Mouse (Mus musculus): ENCODE results near the gene Ift52. TPM values are rescaled to one million over a fixed set of nuclear protein-coding genes. Genes with fewer than 3 reads are reported as not detected.

The Ift52 gene
- total RNA-seq (2015; ENCODE audit: low replicate concordance) (6.7 and 16.7 TPM in 2 replicates), total RNA-seq (2017; ENCODE audit: low replicate concordance) (5.4 and 13.5 TPM in 2 replicates)

GRCm38 (mm10) chr2:163016916-163017743 is at the start of gene Ift52:
Ift52 (plus strand) TSS chr2:163017354.
- peak; percentile 98 for ATAC-seq (replicated peaks; ENCODE audit: low FRiP score, poor library complexity, severe bottlenecking)

GRCm38 (mm10) chr2:162968357-162968756 is 48.8 kb upstream of the Ift52 start:
- peak; percentile 69 for ATAC-seq (replicated peaks; ENCODE audit: low FRiP score, poor library complexity, severe bottlenecking)

- no peak for ATAC-seq (replicated peaks; ENCODE audit: low FRiP score, poor library complexity, severe bottlenecking)
Observed at GRCm38 (mm10) chr2:162969101-162969500, 48.1 kb upstream of the Ift52 start.

GRCm38 (mm10) chr2:162970896-162971295 is 46.3 kb upstream of the Ift52 start:
- no peak for ATAC-seq (replicated peaks; ENCODE audit: low FRiP score, poor library complexity, severe bottlenecking)

- ATAC-seq (replicated peaks; ENCODE audit: low FRiP score, poor library complexity, severe bottlenecking): no peak
Observed at GRCm38 (mm10) chr2:162972752-162973151, 44.4 kb upstream of the Ift52 start.

- no peak for ATAC-seq (replicated peaks; ENCODE audit: low FRiP score, poor library complexity, severe bottlenecking)
Observed at GRCm38 (mm10) chr2:162973206-162973605, 43.9 kb upstream of the Ift52 start.

- ATAC-seq (replicated peaks; ENCODE audit: low FRiP score, poor library complexity, severe bottlenecking): no peak
Observed at GRCm38 (mm10) chr2:162973637-162974036, 43.5 kb upstream of the Ift52 start.

GRCm38 (mm10) chr2:162975157-162975775 is 41.9 kb upstream of the Ift52 start:
- no peak; the same call in 1 of the 2 replicates for ATAC-seq (replicated peaks; ENCODE audit: low FRiP score, poor library complexity, severe bottlenecking)

GRCm38 (mm10) chr2:162976001-162976400 is 41.2 kb upstream of the Ift52 start:
- no peak for ATAC-seq (replicated peaks; ENCODE audit: low FRiP score, poor library complexity, severe bottlenecking)

GRCm38 (mm10) chr2:162984381-162984780 is 32.8 kb upstream of the Ift52 start:
- ATAC-seq (replicated peaks; ENCODE audit: low FRiP score, poor library complexity, severe bottlenecking): no peak

- no peak for ATAC-seq (replicated peaks; ENCODE audit: low FRiP score, poor library complexity, severe bottlenecking)
Observed at GRCm38 (mm10) chr2:162985923-162986322, 31.2 kb upstream of the Ift52 start.

- ATAC-seq (replicated peaks; ENCODE audit: low FRiP score, poor library complexity, severe bottlenecking): no peak
Observed at GRCm38 (mm10) chr2:162986764-162987163, 30.4 kb upstream of the Ift52 start.

GRCm38 (mm10) chr2:162987218-162987617 is 29.9 kb upstream of the Ift52 start, which contains the start of gene Sgk2:
Sgk2 (plus strand) TSS chr2:162987330.
- no peak for ATAC-seq (replicated peaks; ENCODE audit: low FRiP score, poor library complexity, severe bottlenecking)

GRCm38 (mm10) chr2:162988235-162988634 is 28.9 kb upstream of the Ift52 start:
- ATAC-seq (replicated peaks; ENCODE audit: low FRiP score, poor library complexity, severe bottlenecking): no peak

- ATAC-seq (replicated peaks; ENCODE audit: low FRiP score, poor library complexity, severe bottlenecking): no peak
Observed at GRCm38 (mm10) chr2:162991394-162992083, 25.6 kb upstream of the Ift52 start.

- ATAC-seq (replicated peaks; ENCODE audit: low FRiP score, poor library complexity, severe bottlenecking): no peak
Observed at GRCm38 (mm10) chr2:162992084-162992437, 25.1 kb upstream of the Ift52 start.

GRCm38 (mm10) chr2:162993881-162994616 is 23.1 kb upstream of the Ift52 start:
- no peak for ATAC-seq (replicated peaks; ENCODE audit: low FRiP score, poor library complexity, severe bottlenecking)

- ATAC-seq (replicated peaks; ENCODE audit: low FRiP score, poor library complexity, severe bottlenecking): peak; percentile 66; the same call in 1 of the 2 replicates
Observed at GRCm38 (mm10) chr2:162998528-162999230, 18.5 kb upstream of the Ift52 start.

- peak; percentile 50; the same call in 1 of the 2 replicates for ATAC-seq (replicated peaks; ENCODE audit: low FRiP score, poor library complexity, severe bottlenecking)
Observed at GRCm38 (mm10) chr2:162999744-163000143, 17.4 kb upstream of the Ift52 start.

Data from erythroblast, adult 5-6 weeks (primary cell).